Mouse (Mus musculus) thymus, adult 18-20 months (tissue): ENCODE results near the gene Rps21.
"Not testable (repeated sequence)": the region's sequence is repeated elsewhere in the genome, so short reads cannot be mapped to it uniquely, and the experiment has no call there.

ENCODE experiments used
- DNase-seq, 2 experiments: peaks; one replicate each; pipeline ENCODE4 v3.0.0; 2022; ENCODE audit warnings: mixed read lengths in 2 of 2

The Rps21 gene

DNA sequence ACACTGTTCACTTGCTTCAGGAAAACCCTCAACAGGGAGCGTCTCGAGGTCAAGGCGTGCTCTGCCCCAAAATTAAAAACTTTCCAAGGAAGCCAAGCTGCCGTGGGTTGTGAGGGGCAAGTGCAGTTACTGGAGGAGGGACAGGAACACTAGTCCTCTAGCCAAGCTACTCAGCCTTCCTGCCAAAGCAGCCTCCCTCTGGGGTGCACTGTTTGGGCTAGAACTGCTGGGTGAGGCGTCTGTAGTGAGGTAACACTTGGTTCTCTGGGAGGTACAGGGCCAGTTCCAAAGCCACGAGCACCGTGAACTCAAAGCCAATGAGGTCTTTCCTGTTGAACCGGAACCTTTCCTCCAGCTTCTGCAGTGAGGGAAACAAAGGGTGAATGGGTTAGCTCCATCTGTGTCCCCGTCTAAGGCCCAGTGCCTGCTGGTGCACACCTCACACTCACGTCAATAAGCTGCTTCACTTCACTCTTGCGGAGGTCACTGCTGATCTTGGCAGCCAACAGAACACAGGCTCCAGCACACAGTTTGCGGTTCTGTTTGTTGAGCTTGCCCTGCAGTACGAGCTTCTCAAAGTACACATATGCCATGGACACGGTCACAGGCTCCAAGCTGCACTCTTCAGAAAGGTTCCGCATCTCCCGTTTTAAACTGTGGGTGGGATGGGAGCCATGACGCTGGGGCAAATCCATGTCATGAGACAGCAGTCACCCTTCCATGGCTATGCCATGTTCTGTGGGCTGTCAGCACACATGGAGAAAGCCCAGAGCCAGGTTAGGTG, 2.8 kb downstream of the Rps21 start:
- not testable (repeated sequence) for DNase-seq

DNA sequence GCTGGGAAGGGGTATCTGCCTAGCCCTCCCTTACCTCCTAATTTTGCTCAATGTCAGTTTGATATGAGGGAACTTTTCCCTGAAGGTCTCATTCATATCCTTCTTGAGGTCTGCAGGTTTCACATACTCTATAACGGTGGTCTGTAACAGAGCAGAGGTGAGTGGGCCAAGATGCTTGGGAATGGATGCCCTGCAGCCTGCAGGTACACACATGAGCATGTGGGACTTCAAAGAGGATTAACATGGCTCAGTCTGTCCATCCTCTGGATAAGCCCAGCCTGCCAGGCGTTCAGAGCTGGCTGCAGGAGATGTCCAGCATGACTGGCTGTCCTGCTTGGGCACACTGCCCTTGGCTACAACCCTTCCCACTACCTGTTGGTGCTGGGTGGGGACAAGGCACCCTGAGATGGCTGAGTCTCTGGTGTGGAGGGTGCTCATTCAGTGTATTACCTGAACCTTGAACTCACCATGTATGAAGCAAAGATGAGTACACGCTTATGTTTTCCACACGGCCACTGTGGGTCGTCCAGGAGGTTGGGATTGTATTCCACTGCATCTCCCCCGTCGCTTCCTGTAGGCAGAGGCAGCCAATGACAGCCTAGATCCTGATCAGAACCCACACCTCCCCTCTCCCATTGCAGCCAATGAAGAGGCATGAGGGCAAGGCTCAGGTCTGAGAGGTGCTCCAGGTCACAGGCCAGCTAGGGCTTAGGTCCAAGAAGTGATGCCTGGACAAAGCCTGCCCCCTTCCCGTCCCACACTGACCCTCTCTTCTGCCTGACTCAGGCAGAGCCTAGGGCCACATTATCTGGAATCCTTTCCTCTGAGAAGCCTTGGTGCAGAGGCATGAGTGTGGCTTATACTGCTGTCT, 3.7 kb downstream of the Rps21 start:
- DNase-seq = no peak

DNA sequence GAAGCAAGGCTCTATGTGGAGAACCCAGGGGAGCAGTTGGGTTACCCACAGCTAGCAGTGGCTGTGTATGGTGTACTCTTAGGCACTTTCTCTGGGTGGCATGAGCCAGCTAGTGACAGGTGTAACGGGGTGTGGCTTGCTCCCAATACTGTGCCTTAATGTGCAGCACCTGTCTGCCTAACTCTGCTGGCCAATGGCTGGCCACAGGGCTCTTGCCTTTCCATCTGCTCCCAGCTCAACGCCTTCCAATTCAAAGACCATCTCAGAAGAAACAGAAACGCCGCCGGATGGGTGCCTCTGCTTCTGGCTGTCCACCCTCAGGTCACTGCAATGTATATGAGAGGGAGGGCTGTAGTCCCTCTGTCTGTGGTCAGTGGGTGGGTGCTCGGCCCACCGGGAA, 4.7 kb downstream of the Rps21 start:
- DNase-seq = no peak

DNA sequence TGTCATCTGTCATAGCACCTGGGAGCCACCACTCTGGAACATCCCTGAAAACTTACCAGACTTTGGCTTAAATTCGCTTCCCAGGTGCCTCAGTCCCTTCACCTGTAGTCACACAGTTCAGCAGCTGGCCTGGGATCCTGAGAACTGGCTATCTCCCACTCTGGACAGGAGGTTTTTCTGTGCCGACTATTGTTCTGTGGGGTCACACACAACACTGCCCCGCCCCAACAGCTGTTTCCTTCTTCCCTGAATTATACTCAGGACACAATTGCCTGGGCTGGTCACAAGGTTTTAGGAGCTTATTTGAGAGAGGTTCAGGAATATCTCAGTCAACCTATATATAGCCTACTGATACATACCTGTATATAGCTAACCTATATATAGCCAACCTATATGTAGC, 5.3 kb downstream of the Rps21 start:
- no peak for DNase-seq

DNA sequence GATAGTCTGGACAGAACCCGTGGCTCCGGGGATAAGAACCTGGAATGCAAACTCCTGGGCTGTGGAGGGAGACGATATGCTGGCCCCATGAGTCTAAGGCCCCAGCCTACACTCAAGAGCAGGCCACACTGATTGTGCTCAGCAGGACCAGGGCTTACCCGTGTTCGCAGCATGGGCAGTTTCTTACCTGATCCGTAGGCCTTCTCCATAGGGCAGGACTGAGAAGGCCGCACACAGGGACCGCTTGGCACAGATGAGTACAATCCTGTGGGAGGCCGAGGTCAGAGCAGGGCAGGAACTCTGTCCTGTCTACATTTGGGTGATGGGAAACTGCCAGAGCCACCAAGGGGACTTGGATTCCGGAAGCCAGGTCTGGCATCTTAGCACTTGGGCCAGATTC, 5.7 kb downstream of the Rps21 start:
- no peak for DNase-seq

DNA sequence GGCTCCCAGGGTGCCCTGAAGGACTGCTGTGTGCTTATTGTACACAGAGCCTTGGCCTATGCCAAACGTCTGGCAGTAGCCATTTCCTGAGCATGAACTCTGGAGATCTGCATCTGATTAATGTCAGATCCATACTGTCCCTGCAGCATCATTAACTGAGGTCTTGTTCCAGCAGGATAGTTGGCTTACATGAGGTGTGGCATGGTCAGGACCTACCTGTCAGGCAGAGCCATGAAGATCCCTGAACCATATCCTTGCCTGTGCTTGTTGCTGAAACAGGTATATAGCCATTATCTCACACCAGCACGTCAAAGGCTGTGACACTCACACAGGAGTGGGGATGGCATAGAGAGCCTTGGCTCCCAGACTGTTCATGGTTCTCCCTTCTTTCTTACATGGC, 10.8 kb downstream of the Rps21 start:
- no peak for DNase-seq

DNA sequence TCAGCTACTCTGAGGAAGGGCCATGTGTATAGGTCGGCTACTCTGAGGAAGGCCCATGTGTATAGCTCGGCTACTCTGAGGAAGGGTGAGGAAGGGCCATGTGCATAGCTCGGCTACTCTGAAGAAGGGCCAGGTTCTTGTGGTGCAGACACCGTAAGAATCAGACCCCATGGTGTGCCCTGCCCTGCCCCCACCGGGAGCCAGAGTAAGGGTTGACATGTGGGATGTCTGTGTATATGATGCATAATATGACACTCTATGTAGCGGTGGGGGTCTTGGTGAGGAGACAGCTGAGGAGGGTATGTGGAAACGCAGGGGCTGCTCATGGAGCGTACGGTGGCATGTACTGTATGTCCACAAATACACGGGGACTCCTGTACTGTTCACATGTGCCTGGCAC, 12.2 kb downstream of the Rps21 start:
- no peak for DNase-seq

DNA sequence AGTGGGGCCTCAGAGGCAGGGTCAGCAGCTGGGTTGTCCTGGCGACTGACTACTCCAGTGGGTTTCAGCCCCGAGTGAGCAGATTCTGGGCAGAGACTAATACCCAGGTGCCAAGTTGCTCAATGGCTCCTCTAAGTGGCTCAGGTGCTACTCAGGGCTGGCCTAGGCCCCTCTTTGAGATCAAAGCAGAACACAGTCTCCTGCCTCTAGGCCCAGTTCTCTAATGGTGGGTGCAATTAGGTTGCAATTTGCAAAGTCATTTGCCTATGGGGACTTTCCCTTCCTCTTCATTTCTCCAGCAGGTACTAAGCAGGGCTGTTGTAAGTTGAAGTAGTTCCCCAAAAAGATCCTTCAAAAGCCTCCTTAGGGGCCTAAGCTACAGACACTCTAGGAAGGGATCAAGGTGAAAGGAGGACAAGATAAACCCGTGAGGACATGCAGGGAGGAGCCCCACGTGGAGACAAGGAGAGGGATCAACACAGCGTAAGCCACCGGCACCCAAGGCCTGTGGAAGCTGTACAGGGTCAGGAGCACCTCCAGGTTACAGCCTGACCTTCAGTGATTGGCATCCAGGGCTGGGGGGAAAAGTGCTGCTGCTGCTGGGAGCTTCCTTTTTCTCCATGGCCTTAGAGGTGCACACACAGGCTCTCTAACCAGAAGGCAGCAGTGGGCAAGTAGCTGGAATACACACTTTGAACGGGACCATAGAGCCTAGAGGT, 13.5 kb downstream of the Rps21 start:
- DNase-seq = no peak

DNA sequence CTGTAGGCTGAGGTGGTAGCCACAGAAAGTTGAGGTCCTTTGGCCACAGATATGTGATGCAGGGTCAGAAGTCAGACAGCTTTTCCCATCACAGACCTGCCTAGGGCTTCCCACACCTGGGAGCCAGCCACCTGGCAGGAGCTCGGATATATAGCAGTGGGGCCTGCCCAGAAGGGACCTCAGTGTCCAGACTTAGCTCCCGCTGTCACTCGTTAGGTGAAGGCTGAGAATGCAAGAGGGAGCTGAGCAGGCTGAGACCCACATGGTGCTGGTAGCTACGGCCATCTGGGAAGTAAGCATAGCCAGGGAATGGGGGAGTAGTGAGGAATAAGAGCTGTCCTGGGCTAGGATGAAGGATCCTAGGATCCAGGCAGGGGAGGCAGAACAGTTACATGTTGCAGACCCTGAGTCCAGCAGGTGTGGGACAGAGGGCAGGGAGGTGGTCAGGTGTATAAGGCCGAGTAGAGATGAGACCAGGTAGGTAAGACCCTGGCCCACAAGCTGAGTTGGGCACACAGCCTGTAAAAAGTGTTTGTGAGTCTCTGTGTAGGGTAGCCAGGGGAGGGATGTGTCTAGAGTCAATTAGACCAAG, 14.7 kb downstream of the Rps21 start:
- no peak for DNase-seq

DNA sequence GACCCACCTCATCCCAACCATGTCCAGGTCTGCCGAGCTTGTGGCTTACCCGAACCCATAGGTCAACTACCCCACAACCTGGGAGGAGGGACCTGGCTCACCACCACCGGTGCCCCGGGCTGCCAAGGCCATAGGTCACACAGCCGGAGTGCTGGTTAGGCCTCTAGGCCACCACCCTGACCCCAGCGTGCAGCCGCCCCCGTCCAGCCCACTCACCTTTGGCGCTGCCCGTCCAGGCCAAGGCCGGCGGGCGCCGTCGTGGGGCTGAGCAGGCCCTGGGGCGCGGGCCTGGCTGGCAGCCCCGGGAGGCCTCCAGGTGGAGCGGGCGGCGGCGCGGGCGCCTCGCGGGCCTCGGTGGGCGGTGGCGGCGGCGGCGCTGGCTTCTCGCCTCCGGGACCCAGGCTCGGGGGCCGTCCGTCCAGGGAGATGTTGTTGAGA, 15.7 kb downstream of the Rps21 start:
- peak in 1 of 2 experiments; percentile 48 for DNase-seq

DNA sequence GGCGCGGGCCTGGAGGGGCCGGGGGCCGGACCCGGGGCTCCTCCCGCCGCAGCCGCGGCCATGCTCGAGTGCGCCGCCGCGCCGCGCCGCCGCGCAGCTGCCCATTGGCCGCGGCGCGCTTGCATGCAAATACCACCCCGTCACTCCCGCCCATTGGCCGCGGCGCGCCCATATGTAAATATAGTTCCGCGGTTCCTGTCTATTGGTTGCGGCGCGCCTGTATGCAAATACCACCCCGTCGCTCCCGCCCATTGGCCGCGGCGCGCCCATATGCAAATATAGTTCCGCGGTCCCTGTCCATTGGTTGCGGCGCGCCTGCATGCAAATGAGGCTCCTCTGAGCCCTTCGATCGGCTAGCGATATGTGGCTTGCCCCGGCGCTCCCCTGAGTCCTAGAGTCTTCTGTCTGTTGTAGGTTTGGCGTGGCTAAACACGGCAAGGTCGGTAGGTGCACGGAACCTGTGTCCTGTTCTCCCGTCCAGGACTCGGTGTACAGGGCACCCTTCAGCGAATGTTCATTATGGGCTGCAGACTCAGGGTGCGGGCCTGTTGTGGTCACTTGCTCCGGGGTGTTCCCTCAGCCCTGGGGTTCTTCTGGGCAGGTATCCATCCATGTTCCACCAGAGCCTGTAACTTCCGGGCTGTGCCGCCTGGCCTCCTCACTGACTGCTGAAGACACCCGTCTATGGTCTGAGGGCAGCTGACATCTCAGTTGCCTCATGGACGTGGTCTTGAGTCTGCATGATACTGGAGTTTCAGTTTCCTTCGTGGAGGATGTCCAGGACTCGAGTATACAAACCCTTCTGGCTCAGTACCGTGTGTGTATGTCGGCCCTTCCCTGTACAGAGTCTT, 16.4 kb downstream of the Rps21 start, which contains the start of gene Cables2:
Gene Cables2 (minus strand): TSS at position 103 of the 851 bp plus-strand sequence.
- DNase-seq = peak; percentile 87 to 91

DNA sequence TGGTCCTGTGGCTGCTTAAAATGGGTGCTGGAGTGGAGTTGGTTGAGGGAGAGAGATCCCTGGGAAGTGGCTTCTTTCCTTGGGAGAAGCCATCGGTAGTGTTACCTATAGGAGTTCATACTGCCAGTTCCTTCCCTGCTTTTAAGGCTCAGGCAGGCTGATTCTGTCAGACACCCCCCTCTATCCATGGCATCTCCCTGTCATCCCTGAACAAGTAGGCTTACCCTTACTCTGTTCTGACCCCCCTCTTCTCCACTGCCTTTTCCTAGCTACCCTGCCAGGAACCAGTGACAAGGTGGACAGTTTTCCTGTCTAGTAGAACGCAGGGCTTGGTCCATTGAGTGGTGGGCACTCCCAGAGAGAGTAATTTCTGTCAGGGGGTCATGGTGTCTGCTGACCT, 17.3 kb downstream of the Rps21 start:
- DNase-seq = no peak

DNA sequence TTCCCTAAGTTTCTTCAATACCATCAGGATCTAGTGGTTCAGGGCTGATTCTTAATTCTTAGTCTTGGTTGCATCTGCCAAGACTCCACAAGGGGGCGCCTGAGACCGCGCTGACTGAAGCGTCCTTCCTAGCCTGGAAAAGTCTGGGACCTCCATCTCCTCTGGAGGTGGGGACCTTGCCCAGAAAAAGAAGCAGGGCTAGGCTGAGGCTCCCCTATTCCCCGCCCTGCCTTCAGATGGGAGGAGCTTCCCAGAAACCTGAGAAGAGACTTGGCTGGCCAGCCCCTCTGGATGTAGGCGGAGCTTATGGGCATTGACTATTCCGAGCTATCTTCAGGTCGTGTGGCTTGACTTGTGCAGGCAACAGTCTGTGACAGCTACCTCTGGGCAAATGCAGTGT, 18.7 kb downstream of the Rps21 start:
- peak; percentile 34 to 43 for DNase-seq

DNA sequence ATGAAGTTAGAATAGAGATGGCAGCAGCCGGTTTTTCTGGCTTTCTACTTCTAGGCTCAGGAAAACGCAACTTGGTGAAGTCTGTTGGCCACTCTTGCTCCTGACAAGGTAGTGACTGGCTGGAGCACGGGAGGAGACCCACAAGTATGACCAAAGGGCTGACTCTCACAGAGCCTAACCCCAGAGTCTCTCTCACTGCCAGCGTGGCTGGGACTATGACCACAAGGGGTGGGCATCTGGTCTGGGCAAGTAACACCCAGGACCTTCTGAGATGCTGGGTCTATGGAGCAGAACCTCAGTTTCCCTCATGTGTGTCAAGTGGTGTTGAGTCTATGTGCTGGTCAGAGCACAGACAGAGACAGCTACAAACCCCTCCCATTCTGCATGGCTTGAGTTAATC, 19.2 kb downstream of the Rps21 start:
- DNase-seq = no peak

DNA sequence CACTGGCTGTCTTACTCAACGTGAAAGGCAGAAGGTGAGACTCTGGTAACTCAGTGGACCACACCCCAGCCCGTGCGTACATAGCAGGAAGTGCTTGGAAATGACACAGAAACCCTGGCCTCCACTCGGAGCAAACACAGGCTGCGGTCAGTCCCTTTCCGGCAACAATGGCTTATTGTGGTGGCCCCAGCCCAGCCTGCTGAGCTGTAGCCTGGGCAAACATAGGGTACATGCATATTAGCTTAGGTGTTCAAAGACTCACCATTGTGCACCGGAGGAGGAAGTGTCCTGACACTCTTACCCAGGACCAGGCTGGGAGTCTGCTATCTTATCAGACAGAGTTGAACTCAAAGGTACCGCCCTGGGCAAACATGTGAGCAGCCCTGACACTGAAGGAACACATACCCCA, 19.7 kb downstream of the Rps21 start:
- no peak for DNase-seq

DNA sequence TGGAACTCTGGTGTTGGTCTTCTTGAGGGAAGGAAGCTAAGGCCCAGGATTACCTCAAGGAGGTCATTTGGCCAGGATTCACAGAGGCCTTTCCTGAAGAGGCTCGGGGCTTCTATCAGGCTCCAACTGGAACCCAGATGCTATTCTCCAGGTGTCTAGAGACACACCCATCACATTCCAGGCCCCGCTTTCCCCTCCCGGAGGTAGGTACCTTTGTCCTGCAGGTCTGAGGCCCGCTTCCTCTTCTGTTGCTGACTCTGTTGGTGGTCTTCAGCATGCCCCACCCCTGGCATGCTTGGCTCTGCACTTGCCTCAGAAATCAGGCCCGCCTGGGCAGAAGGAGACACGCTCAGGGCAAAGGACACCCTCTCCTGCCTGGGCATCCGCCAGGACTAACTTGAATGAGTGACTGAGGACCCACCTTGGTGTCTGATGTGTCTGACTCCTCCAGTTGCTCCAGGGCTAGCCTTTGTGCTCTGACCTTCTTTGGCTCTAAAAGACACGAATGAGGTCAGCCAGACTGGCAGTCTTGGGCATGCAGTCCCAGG, 20.7 kb downstream of the Rps21 start:
- DNase-seq = no peak

DNA sequence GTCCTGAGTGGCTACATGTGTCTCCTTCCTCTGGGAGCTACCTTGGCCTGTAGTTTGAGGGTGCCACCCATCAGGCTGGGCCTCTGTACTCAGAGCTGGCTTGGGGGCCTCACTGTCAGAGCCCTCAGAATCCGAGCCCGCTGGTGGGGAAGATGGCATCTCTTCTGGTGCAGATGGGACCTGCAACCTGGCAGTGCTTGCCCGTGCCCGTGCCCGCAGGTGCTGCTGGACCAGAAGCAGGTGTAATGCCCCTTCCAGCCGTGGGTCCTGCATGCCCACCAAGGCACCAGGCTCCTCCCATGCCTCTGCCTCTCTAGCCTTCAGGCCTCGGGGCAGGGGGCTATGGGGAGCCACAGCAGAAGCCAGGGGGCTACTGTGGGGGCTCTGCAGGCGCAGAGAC, 22.1 kb downstream of the Rps21 start:
- no peak for DNase-seq

DNA sequence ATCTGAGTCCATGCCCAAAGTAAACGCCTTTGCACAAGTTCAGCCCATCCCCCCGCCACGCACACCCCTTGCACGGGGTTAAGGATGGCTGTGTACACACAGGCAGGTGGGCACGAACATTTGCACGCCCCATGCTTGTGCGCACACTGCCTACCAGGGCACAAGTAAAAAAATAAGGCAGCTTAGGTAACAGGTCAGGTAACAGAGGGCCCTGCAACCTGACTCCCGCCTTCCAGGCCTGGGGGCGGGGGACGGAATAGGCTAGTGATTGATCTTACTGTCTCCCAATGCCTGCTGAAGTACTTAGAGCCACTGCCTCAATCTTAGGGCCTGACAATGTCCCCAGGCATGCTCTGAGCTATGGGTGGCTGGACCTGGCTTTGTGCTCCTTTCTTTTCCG, 31.8 kb downstream of the Rps21 start:
- no peak for DNase-seq

DNA sequence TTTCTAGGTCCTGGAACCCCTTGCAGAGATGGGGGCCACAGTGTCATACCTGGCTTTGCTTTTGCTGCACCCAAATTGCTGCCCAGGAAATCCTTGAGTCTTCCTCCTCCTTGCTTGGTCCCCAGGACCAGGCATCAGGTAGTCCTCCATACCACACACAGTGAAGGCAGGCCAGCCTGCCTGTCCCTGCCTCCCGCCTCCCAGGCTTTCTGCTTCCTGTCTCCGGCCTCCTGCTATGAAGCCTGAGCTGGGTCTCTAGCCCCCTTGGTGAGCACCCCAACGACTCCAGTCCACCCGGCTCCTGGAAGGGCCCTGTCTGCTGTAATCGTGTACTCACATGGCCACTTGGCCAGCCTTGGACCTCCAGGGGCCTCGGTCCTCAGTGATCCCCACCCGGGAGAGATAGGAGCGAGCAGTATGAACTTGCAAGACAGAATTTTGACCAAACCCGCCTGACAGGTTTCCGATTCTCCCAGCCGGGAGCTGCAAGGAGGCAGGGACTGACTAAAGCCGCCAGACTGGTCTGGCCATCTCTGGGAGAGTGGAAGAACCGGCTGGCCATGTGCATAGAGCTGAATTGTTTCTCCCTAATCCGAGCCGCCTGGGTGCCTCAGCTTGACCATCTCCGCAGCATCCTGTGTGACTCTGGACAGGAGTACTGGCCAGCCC, 32.4 kb downstream of the Rps21 start, which contains the start of gene Rbbp8nl:
Gene Rbbp8nl (minus strand): TSS at position 440 of the 669 bp plus-strand sequence.
- DNase-seq = no peak

DNA sequence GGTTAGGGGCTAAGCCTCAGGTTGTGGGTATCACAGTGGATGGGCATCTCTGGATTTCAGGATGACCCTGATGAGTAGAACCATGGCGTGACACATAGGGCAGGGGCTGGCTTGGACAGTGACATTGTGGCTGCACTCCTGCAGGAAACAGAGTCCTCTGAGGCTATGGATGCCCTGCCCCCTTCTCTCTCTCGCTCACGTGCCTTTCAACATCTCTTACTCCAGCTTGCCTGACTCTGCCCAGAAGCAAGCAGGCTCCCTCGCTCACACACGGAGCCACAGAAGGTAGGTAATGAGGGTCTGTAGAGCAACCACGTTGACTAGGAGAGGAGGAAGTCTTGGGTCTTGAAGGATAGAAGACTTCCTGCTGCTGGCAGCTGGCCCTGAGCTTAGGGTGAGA, 33.3 kb downstream of the Rps21 start:
- no peak for DNase-seq

DNA sequence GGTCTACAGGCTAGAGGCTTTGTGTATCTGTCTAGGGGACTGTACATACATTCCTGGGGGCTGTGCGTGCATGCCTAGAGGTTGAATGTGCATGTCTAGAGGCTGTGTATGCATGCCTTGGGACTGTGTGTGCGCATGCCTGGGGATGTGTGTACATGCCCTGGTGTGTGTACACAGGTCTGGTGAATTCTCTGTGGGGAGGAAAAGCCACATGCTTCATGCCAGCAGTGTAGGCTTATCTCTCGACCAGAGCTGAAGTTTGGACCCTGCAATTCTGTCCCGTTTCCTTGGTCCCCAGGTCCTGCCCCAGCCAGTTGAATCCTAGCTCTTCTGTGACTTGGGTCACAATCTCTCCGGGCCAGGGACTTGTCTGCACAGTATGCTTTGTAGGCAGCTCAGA, 34.4 kb downstream of the Rps21 start:
- no peak for DNase-seq
